Mouse (Mus musculus) heart, embryonic 10.5 days (tissue): Measurements from ENCODE around the gene Cep57l1. TPM values are rescaled to one million over a fixed set of nuclear protein-coding genes. Genes with fewer than 3 reads are reported as not detected.

Source experiments
- DNase-seq: peaks from one replicate; pipeline ENCODE4 v3.0.0-alpha.2; 2017; ENCODE audit warnings: low spot score
- H3K27ac ChIP-seq: fragments of 300-500 bp; sonication (generic); 2 replicates; pipeline ENCODE4 v1.5.1; 2016; ENCODE audit warnings: mild to moderate bottlenecking
- H3K27me3 ChIP-seq: fragments of 300-500 bp; sonication (generic); 2 replicates; pipeline ENCODE4 v1.6.1; 2016; ENCODE audit warnings: mild to moderate bottlenecking; ENCODE audit not compliant: poor library complexity, insufficient read depth, severe bottlenecking
- H3K36me3 ChIP-seq: fragments of 300-500 bp; sonication (generic); 2 replicates; pipeline ENCODE4 v1.6.1; 2016; ENCODE audit warnings: mild to moderate bottlenecking, moderate library complexity
- H3K4me1 ChIP-seq: fragments of 300-500 bp; sonication (generic); 2 replicates; pipeline ENCODE4 v1.6.1; 2016; ENCODE audit warnings: mild to moderate bottlenecking
- H3K4me3 ChIP-seq: fragments of 300-500 bp; sonication (generic); 2 replicates; pipeline ENCODE4 v1.5.1; 2016; ENCODE audit warnings: mild to moderate bottlenecking, moderate library complexity
- H3K9me3 ChIP-seq: fragments of 300-500 bp; sonication (generic); 2 replicates; pipeline ENCODE4 v1.6.1; 2016; ENCODE audit warnings: mild to moderate bottlenecking, moderate library complexity
- WGBS: fragments of 180-500 bp; shearing (Covaris S2); methylation state at CpG from one replicate; pipeline ENCODE4 v1.1.7; 2016; 5-methylcytosine and 5-hydroxymethylcytosine counted together
- polyA plus RNA-seq: library from polyadenylated mRNA; unstranded; fragments of >200 nt; fragmentation: Nextera tagmentation; extraction: Ambion mirVana; gene quantifications from 2 replicates; pipeline ENCODE4 v1.2.1, GENCODE M21; 2016

Gene Cep57l1
- polyA plus RNA-seq, 1 experiment from 2014 or later: 23.6 TPM

- under 1% methylated on average over 36 of the region's 36 CpGs for WGBS
- DNase-seq: no peak
- no peaks in the 10 kb centered on the region for H3K9me3 ChIP-seq
- peaks cover 29% of the 10 kb centered on the region for H3K4me1 ChIP-seq
- H3K27ac ChIP-seq: peak overlapping the region; percentile 93
- no peaks in the 10 kb centered on the region for H3K36me3 ChIP-seq
- peak overlapping the region; percentile 77 for H3K4me3 ChIP-seq
- no peaks in the 10 kb centered on the region for H3K27me3 ChIP-seq
These were observed 1.1 kb upstream of the Cep57l1 start for GRCm38 (mm10) chr10:41810564-41811455.

- Histone ChIP-seq H3K4me1 (peaks cover 25% of the 10 kb centered on the region), H3K27ac (peak overlapping the region; percentile 93), H3K27me3 (no peaks in the 10 kb centered on the region), H3K36me3 (no peaks in the 10 kb centered on the region), H3K9me3 (no peaks in the 10 kb centered on the region), H3K4me3 (peak overlapping the region; percentile 77)
- DNase-seq: peak; percentile 95
- 4% methylated on average over 25 of the region's 25 CpGs for WGBS
These were observed 446 bp downstream of the Cep57l1 start for GRCm38 (mm10) chr10:41809080-41809770.

GRCm38 (mm10) chr10:41805729-41806355 is 3.8 kb downstream of the Cep57l1 start:
- WGBS: 81% methylated on average over 2 of the region's 2 CpGs

GRCm38 (mm10) chr10:41804711-41805110 is 5.0 kb downstream of the Cep57l1 start:
- no peak overlapping the region for H3K4me3 ChIP-seq
- WGBS: 93% methylated on average over 3 of the region's 3 CpGs

More at GRCm38 (mm10) chr10:41805729-41806355, 3.8 kb downstream of the Cep57l1 start:
- DNase-seq: no peak
- Histone ChIP-seq H3K27me3 (no peaks in the 10 kb centered on the region), H3K36me3 (peaks cover 25% of the 10 kb centered on the region), H3K9me3 (no peaks in the 10 kb centered on the region), H3K27ac (no peak overlapping the region), H3K4me3 (no peak overlapping the region), H3K4me1 (no peaks in the 10 kb centered on the region)

GRCm38 (mm10) chr10:41803467-41803866 is 6.2 kb downstream of the Cep57l1 start:
- Histone ChIP-seq H3K36me3 (peaks cover 48% of the 10 kb centered on the region), H3K9me3 (no peaks in the 10 kb centered on the region), H3K27me3 (no peaks in the 10 kb centered on the region), H3K27ac (no peak overlapping the region), H3K4me1 (no peaks in the 10 kb centered on the region), H3K4me3 (no peak overlapping the region)
- DNase-seq: no peak
- 97% methylated on average over 8 of the region's 8 CpGs for WGBS

More at GRCm38 (mm10) chr10:41804711-41805110, 5.0 kb downstream of the Cep57l1 start:
- DNase-seq: no peak
- H3K27me3 ChIP-seq: no peaks in the 10 kb centered on the region
- no peaks in the 10 kb centered on the region for H3K4me1 ChIP-seq
- peaks cover 36% of the 10 kb centered on the region for H3K36me3 ChIP-seq
- no peaks in the 10 kb centered on the region for H3K9me3 ChIP-seq
- H3K27ac ChIP-seq: no peak overlapping the region

- 94% methylated on average over 8 of the region's 8 CpGs for WGBS
- H3K4me3 ChIP-seq: no peak overlapping the region
- H3K36me3 ChIP-seq: peaks cover 64% of the 10 kb centered on the region
- DNase-seq: no peak
- H3K9me3 ChIP-seq: no peaks in the 10 kb centered on the region
- no peaks in the 10 kb centered on the region for H3K27me3 ChIP-seq
- no peaks in the 10 kb centered on the region for H3K4me1 ChIP-seq
- no peak overlapping the region for H3K27ac ChIP-seq
These were observed 12.4 kb downstream of the Cep57l1 start for GRCm38 (mm10) chr10:41797253-41797652.

- Histone ChIP-seq H3K4me1 (no peaks in the 10 kb centered on the region), H3K4me3 (no peak overlapping the region), H3K9me3 (no peaks in the 10 kb centered on the region), H3K36me3 (peaks cover 20% of the 10 kb centered on the region), H3K27ac (no peak overlapping the region), H3K27me3 (no peaks in the 10 kb centered on the region)
- DNase-seq: no peak
- WGBS: 93% methylated on average over 6 of the region's 6 CpGs
These were observed 17.3 kb downstream of the Cep57l1 start for GRCm38 (mm10) chr10:41792375-41792774.

- no peaks in the 10 kb centered on the region for H3K27me3 ChIP-seq
- no peak overlapping the region for H3K4me3 ChIP-seq
- WGBS: 85% methylated on average over 6 of the region's 6 CpGs
- H3K9me3 ChIP-seq: no peaks in the 10 kb centered on the region
- no peak overlapping the region for H3K27ac ChIP-seq
- DNase-seq: no peak
- H3K36me3 ChIP-seq: no peaks in the 10 kb centered on the region
- no peaks in the 10 kb centered on the region for H3K4me1 ChIP-seq
These were observed 42.4 kb downstream of the Cep57l1 start for GRCm38 (mm10) chr10:41767254-41767653.

GRCm38 (mm10) chr10:41766280-41766679 is 43.4 kb downstream of the Cep57l1 start:
- no peak for DNase-seq
- Histone ChIP-seq H3K9me3 (no peaks in the 10 kb centered on the region), H3K4me3 (no peak overlapping the region), H3K27ac (no peak overlapping the region), H3K4me1 (no peaks in the 10 kb centered on the region), H3K36me3 (no peaks in the 10 kb centered on the region), H3K27me3 (no peaks in the 10 kb centered on the region)
- WGBS: 71% methylated on average over 4 of the region's 4 CpGs

GRCm38 (mm10) chr10:41765586-41765985 is 44.1 kb downstream of the Cep57l1 start:
- Histone ChIP-seq H3K27me3 (no peaks in the 10 kb centered on the region), H3K4me1 (peaks cover 5% of the 10 kb centered on the region), H3K4me3 (no peak overlapping the region), H3K36me3 (no peaks in the 10 kb centered on the region), H3K9me3 (no peaks in the 10 kb centered on the region), H3K27ac (no peak overlapping the region)
- no peak for DNase-seq
- WGBS: 91% methylated on average over 4 of the region's 4 CpGs

- no peak overlapping the region for H3K4me3 ChIP-seq
- no peak for DNase-seq
- no peaks in the 10 kb centered on the region for H3K27me3 ChIP-seq
- no peak overlapping the region for H3K27ac ChIP-seq
- H3K36me3 ChIP-seq: no peaks in the 10 kb centered on the region
- no peaks in the 10 kb centered on the region for H3K9me3 ChIP-seq
- 83% methylated on average over 3 of the region's 3 CpGs for WGBS
- peaks cover 10% of the 10 kb centered on the region for H3K4me1 ChIP-seq
These were observed 45.8 kb downstream of the Cep57l1 start for GRCm38 (mm10) chr10:41763741-41764385.

GRCm38 (mm10) chr10:41760866-41761265 is 48.8 kb downstream of the Cep57l1 start:
- 54% methylated on average over 3 of the region's 3 CpGs for WGBS
- H3K27me3 ChIP-seq: no peaks in the 10 kb centered on the region

More at GRCm38 (mm10) chr10:41760866-41761265, 48.8 kb downstream of the Cep57l1 start:
- no peak for DNase-seq
- Histone ChIP-seq H3K4me1 (peaks cover 14% of the 10 kb centered on the region), H3K4me3 (no peak overlapping the region), H3K36me3 (no peaks in the 10 kb centered on the region), H3K9me3 (no peaks in the 10 kb centered on the region), H3K27ac (no peak overlapping the region)
